Mouse (Mus musculus) kidney, postnatal 0 days (tissue): ENCODE results near the gene Draxin. TPM values are rescaled to one million over a fixed set of nuclear protein-coding genes. Genes with fewer than 3 reads are reported as not detected.

Experiments used
- ATAC-seq: fragments of 200-750 bp; cut with Nextera tagmentation; replicated peaks from 2 replicates; pipeline ENCODE4 v1.8.0; 2017; ENCODE audit warnings: low read depth, moderate number of reproducible peaks, moderate TSS enrichment, moderate library complexity; ENCODE audit not compliant: low FRiP score
- DNase-seq: peaks from one replicate; pipeline ENCODE4 v3.0.0-alpha.2; 2016; ENCODE audit warnings: low spot score
- H3K27ac ChIP-seq: fragments of 300-500 bp; sonication (generic); 2 replicates; pipeline ENCODE4 v1.5.1; 2014; ENCODE audit warnings: mild to moderate bottlenecking
- H3K27me3 ChIP-seq: fragments of 300-500 bp; sonication (generic); 2 replicates; pipeline ENCODE4 v1.6.1; 2014; ENCODE audit warnings: low read length, mixed read lengths; ENCODE audit not compliant: insufficient read depth
- H3K36me3 ChIP-seq: fragments of 300-500 bp; sonication (generic); 2 replicates; pipeline ENCODE4 v1.6.1; 2014; ENCODE audit warnings: low read length, mixed read lengths; ENCODE audit not compliant: insufficient read depth
- H3K4me1 ChIP-seq: fragments of 300-500 bp; sonication (generic); replicated peaks from 2 replicates; pipeline ENCODE4 v1.6.1; 2014; ENCODE audit warnings: antibody characterized with exemption, low read length, mixed read lengths; ENCODE audit not compliant: insufficient read depth
- H3K4me2 ChIP-seq: fragments of 300-500 bp; sonication (generic); 2 replicates; pipeline ENCODE4 v1.6.1; 2014; ENCODE audit warnings: mild to moderate bottlenecking, low read length, moderate library complexity, mixed read lengths
- H3K4me3 ChIP-seq: fragments of 300-500 bp; sonication (generic); replicated peaks from 2 replicates; pipeline ENCODE4 v1.5.1; 2014; ENCODE audit warnings: low read depth, low read length
- H3K9ac ChIP-seq: fragments of 300-500 bp; sonication (generic); 2 replicates; pipeline ENCODE4 v1.6.1; 2014; ENCODE audit warnings: low read depth, low read length
- H3K9me3 ChIP-seq: fragments of 300-500 bp; sonication (generic); replicated peaks from 2 replicates; pipeline ENCODE4 v1.6.1; 2016; ENCODE audit warnings: low read length, inconsistent platforms, mixed read lengths
- CTCF ChIP-seq: IDR thresholded peaks from 2 replicates; pipeline ENCODE4 v1.5.1; 2016; ENCODE audit warnings: antibody characterized with exemption, low read depth, mild to moderate bottlenecking, moderate library complexity
- WGBS: fragments of 180-500 bp; shearing (Covaris S2); extraction: QIAGEN DNeasy Blood & Tissue Kit; methylation state at CpG from one replicate; pipeline ENCODE4 v1.1.7; 2014; 5-methylcytosine and 5-hydroxymethylcytosine counted together
- polyA plus RNA-seq: library from polyadenylated mRNA; unstranded; fragments of >200 nt; fragmentation: Nextera tagmentation; extraction: Ambion mirVana; gene quantifications from 2 replicates; pipeline ENCODE4 v1.2.1, GENCODE M21; 2015

The Draxin gene
- polyA plus RNA-seq, 1 experiment from 2014 or later: 0.14 TPM

GRCm38 (mm10) chr4:148089166-148089565 is 41.3 kb downstream of the Draxin start:
- TF ChIP-seq CTCF: no peak
- no peak overlapping the region for H3K27ac ChIP-seq
- DNase-seq (no peak), ATAC-seq (no peak)
- H3K4me2 ChIP-seq: no peak overlapping the region
- H3K4me1 ChIP-seq: peaks cover 9% of the 10 kb centered on the region
- no peaks in the 10 kb centered on the region for H3K9me3 ChIP-seq
- 73% methylated on average over 4 of the region's 4 CpGs for WGBS
- no peaks in the 10 kb centered on the region for H3K27me3 ChIP-seq
- no peak overlapping the region for H3K9ac ChIP-seq
- H3K4me3 ChIP-seq: no peak overlapping the region
- H3K36me3 ChIP-seq: no peaks in the 10 kb centered on the region

- Histone ChIP-seq H3K4me2 (peak within 1 kb of the TSS; percentile 77), H3K27ac (peak within 1 kb of the TSS; percentile 80), H3K27me3 (no peaks in the 10 kb centered on the region), H3K4me3 (peak within 1 kb of the TSS; percentile 80), H3K9ac (peak within 1 kb of the TSS; percentile 85), H3K36me3 (no peaks in the 10 kb centered on the region), H3K4me1 (peaks cover 21% of the 10 kb centered on the region), H3K9me3 (no peaks in the 10 kb centered on the region)
- 7% methylated on average over 34 of the region's 34 CpGs for WGBS
- ATAC-seq: peak; percentile 90
- no peak for TF ChIP-seq CTCF
- peak; percentile 97 for DNase-seq
These were observed 42.5 kb downstream of the Draxin start, which contains the start of gene Agtrap for GRCm38 (mm10) chr4:148087907-148088527. Agtrap (minus strand) TSS chr4:148088031.

- Histone ChIP-seq H3K9ac (peak overlapping the region; percentile 85), H3K27ac (peak overlapping the region; percentile 80), H3K4me3 (peak overlapping the region; percentile 80), H3K9me3 (no peaks in the 10 kb centered on the region), H3K4me1 (peaks cover 25% of the 10 kb centered on the region), H3K4me2 (peak overlapping the region; percentile 77), H3K27me3 (no peaks in the 10 kb centered on the region), H3K36me3 (no peaks in the 10 kb centered on the region)
- 3% methylated on average over 30 of the region's 30 CpGs for WGBS
- no peak for TF ChIP-seq CTCF
- ATAC-seq: peak; percentile 55
- peak; percentile 68 for DNase-seq
These were observed 43.2 kb downstream of the Draxin start for GRCm38 (mm10) chr4:148087091-148087906.

- 74% methylated on average over 3 of the region's 3 CpGs for WGBS
- H3K9ac ChIP-seq: no peak overlapping the region
- DNase-seq: no peak
These were observed 44.6 kb downstream of the Draxin start for GRCm38 (mm10) chr4:148085907-148086305.

GRCm38 (mm10) chr4:148085131-148085906 is 45.2 kb downstream of the Draxin start:
- Histone ChIP-seq H3K27ac (0 out of 2 replicates have a peak overlapping the region, but pooled peaks have one; percentile 13), H3K4me3 (no peak overlapping the region), H3K9ac (no peak overlapping the region), H3K4me2 (no peak overlapping the region), H3K4me1 (peaks cover 25% of the 10 kb centered on the region), H3K9me3 (no peaks in the 10 kb centered on the region), H3K36me3 (peaks cover 11% of the 10 kb centered on the region; the same call in 1 of the 2 replicates), H3K27me3 (no peaks in the 10 kb centered on the region)
- ATAC-seq: no peak
- no peak for DNase-seq
- no peak for TF ChIP-seq CTCF
- WGBS: 48% methylated on average over 10 of the region's 10 CpGs

More at GRCm38 (mm10) chr4:148085907-148086305, 44.6 kb downstream of the Draxin start:
- no peak overlapping the region for H3K4me3 ChIP-seq
- peaks cover 25% of the 10 kb centered on the region for H3K4me1 ChIP-seq
- H3K9me3 ChIP-seq: no peaks in the 10 kb centered on the region
- H3K36me3 ChIP-seq: 0 out of 2 replicates have a peak, but pooled peaks cover 6% of the 10 kb centered on the region
- H3K27ac ChIP-seq: no peak overlapping the region
- TF ChIP-seq CTCF: no peak
- H3K27me3 ChIP-seq: no peaks in the 10 kb centered on the region
- H3K4me2 ChIP-seq: no peak overlapping the region
- no peak for ATAC-seq

GRCm38 (mm10) chr4:148084261-148084714 is 46.2 kb downstream of the Draxin start:
- H3K36me3 ChIP-seq: peaks cover 17% of the 10 kb centered on the region
- no peak overlapping the region for H3K9ac ChIP-seq
- no peaks in the 10 kb centered on the region for H3K9me3 ChIP-seq
- no peak overlapping the region for H3K4me2 ChIP-seq
- H3K27ac ChIP-seq: no peak overlapping the region; the same call in 1 of the 2 replicates
- no peak overlapping the region for H3K4me3 ChIP-seq
- ATAC-seq: no peak
- 14% methylated on average over 8 of the region's 8 CpGs for WGBS
- no peak for TF ChIP-seq CTCF
- H3K27me3 ChIP-seq: no peaks in the 10 kb centered on the region
- peaks cover 25% of the 10 kb centered on the region for H3K4me1 ChIP-seq
- peak; percentile 68 for DNase-seq
